Comparison of ENCODE assay signal across 9 mouse cellular contexts in the genomic region with DNA sequence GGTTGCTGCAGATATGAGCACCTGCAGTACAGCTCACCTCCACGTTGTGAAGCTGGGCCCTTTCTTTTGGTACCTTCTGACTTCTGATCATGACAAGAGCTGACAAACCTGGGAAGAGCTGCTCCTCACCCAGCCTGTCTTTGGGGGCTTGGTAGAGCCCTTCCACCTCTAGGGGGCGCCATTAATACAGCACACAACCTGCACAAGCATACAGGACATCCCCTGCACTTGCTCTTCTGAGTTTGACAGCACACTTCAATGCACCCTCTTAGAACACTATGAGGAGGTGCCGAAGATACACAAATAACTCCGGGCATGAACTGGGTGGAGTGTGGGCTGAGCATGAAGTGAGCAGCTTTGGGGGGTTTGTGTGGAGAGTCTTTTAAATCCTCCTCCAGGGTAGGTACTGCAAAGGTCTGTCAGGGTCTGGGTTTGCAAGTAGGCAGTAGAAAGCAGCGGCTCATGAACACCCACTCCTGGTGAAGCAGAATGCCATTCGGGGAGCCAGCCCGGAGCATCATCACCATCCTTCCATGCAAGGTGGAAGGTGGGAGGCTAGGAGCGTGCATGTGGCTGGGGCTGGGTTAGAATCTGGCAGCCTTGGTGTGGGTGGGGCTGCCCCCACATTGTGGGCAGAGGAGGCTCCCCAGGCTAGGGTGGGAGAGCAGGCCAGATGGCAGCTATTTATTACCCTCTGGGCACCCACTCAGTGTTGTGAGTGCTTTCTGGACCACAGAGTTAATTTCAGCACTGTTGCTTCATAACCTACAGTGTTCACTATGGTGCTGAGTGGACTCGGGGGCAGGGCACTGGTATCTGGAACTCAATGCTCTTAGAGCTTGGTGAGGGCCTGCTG. TPM values are rescaled to one million over a fixed set of nuclear protein-coding genes. Genes with fewer than 3 reads are reported as not detected.
DNase-seq lines count a peak whose midpoint lies in the region; ATAC-seq lines count a peak whose summit lies in the region.
"Had no signal": no experiment of that assay in that cellular context is flagged by ENCODE, and none has a peak within 500 bp of the region (broad histone marks: within the 10 kb centered on the region; RNA-seq: fewer than 3 reads in every experiment).

No protein-coding gene starts in this region.

- H3K27me3 ChIP-seq in forebrain, embryonic 11.5 days (ENCODE audit: control insufficient read depth, insufficient read depth, low read length) = 0 out of 2 replicates have a peak, but pooled peaks cover 3% of the 10 kb centered on the region
- H3K27me3 ChIP-seq: midbrain, embryonic 12.5 days had no signal

- no peak overlapping the region for H3K27ac ChIP-seq in forebrain, embryonic 11.5 days (ENCODE audit: low read depth, low read length)
- H3K27ac ChIP-seq: midbrain, embryonic 12.5 days had no signal

- H3K4me3 ChIP-seq in forebrain, embryonic 11.5 days (ENCODE audit: low read depth, low read length) = no peak overlapping the region
- H3K4me3 ChIP-seq: midbrain, embryonic 12.5 days had no signal

- H3K4me1 ChIP-seq in forebrain, embryonic 11.5 days (replicated peaks; ENCODE audit: control insufficient read depth, insufficient read depth, low read length) = no peaks in the 10 kb centered on the region; the same call in 1 of the 2 replicates

- H3K4me2 ChIP-seq in forebrain, embryonic 11.5 days (ENCODE audit: low read depth, low read length, severe bottlenecking) = no peak overlapping the region
- H3K4me2 ChIP-seq: midbrain, embryonic 12.5 days had no signal

- no peak for ATAC-seq in forebrain, embryonic 11.5 days (replicated peaks; ENCODE audit: low FRiP score)

- no peaks in the 10 kb centered on the region for H3K36me3 ChIP-seq in forebrain, embryonic 11.5 days (ENCODE audit: control insufficient read depth, insufficient read depth, low read length)

- WGBS in forebrain, embryonic 11.5 days = 71% methylated on average over 9 of the region's 9 CpGs

- DNase-seq in gastrocnemius, adult 18-20 months (ENCODE audit: low spot score) = peak; percentile 56
- DNase-seq in gastrocnemius, postnatal 25 days = no peak
- peak; percentile 12 for DNase-seq in c-Kit-negative CD71-positive TER-119-positive erythroid progenitor cells, embryonic 14.5 days (ENCODE audit: low read depth, low spot score)
- peak; percentile 80 for DNase-seq in forebrain, embryonic 11.5 days (ENCODE audit: low spot score)
- peak; percentile 56 to 70 for DNase-seq in heart, postnatal 10 days
- peak; percentile 87 for DNase-seq in layer of hippocampus, adult 9-11 months
- peak; percentile 32 for DNase-seq in lung, postnatal 25 days (ENCODE audit: low spot score)
- peak; percentile 67 for DNase-seq in right cerebral cortex, postnatal 4 days

- no peak overlapping the region for H3K9ac ChIP-seq in forebrain, embryonic 11.5 days (ENCODE audit: low read length)
- H3K9ac ChIP-seq: midbrain, embryonic 12.5 days had no signal

- intact Hi-C loops in heart, postnatal 10 days (cut with DNase I) = loop anchor here (5.0 kb wide), 1 partner anchor 315 kb away; the partner anchor contains the start of gene Gsg1l

- no peaks in the 10 kb centered on the region for H3K9me3 ChIP-seq in forebrain, embryonic 11.5 days (ENCODE audit: control insufficient read depth, low read length)
- H3K9me3 ChIP-seq: midbrain, embryonic 12.5 days had no signal

RNA-seq across cellular contexts. Expression of gene D430042O09Rik, which starts 59.5 kb away (rescaled TPM):
- 1 to 10 TPM; 7.0 to 7.1 TPM for total RNA-seq in gastrocnemius, adult 18-20 months (2021)
- 1 to 10 TPM; 4.7 to 9.0 TPM for total RNA-seq in gastrocnemius, postnatal 25 days (2021)
- polyA plus RNA-seq in forebrain, embryonic 11.5 days (2014; fragmentation: Nextera tagmentation; extraction: Ambion mirVana) = 11.2 and 12.1 TPM in 2 replicates
- 10 to 100 TPM; 14.7 to 17.3 TPM for total RNA-seq in heart, postnatal 10 days (2021)

RNA-seq across cellular contexts. Expression of gene Gtf3c1, which starts 59.6 kb away (rescaled TPM):
- total RNA-seq in gastrocnemius, adult 18-20 months (2021) = 10 to 100 TPM; 27.9 to 32.2 TPM
- total RNA-seq in gastrocnemius, postnatal 25 days (2021) = 10 to 100 TPM; 28.4 to 29.0 TPM
- 47.2 and 49.4 TPM in 2 replicates for polyA plus RNA-seq in forebrain, embryonic 11.5 days (2014; fragmentation: Nextera tagmentation; extraction: Ambion mirVana)
- 10 to 100 TPM; 73.5 to 87.1 TPM for total RNA-seq in heart, postnatal 10 days (2021)
